Mouse (Mus musculus) MEL (cell line): ENCODE data around the gene Fam219a. TPM values are rescaled to one million over a fixed set of nuclear protein-coding genes. Genes with fewer than 3 reads are reported as not detected.

Experiments
- DNase-seq: peaks from one replicate; pipeline ENCODE4 v3.0.0; 2011; ENCODE audit warnings: low read depth, low spot score
- H3K27ac ChIP-seq: 2 replicates; pipeline ENCODE4 v1.5.1; 2012; ENCODE audit warnings: low read depth, mild to moderate bottlenecking, control low read depth, low read length, moderate library complexity; ENCODE audit not compliant: control insufficient read depth
- H3K27me3 ChIP-seq, 2 experiments: fragments of 150-350 bp in 1 of 2; sonication (generic) in 1 of 2; 2 replicates each; pipeline ENCODE4 v1.6.1; 2012; ENCODE audit warnings: low read length in 2 of 2, mild to moderate bottlenecking in 2 of 2, improper control_type of control experiment in 1 of 2, moderate library complexity in 1 of 2; ENCODE audit not compliant: insufficient read depth in 2 of 2, control insufficient read depth in 1 of 2
- H3K36me3 ChIP-seq, 2 experiments: 2 replicates each; pipeline ENCODE4 v1.6.1; 2012 to 2014; ENCODE audit warnings: low read length in 2 of 2, improper control_type of control experiment in 1 of 2, inconsistent platforms in 1 of 2, mild to moderate bottlenecking in 1 of 2; ENCODE audit not compliant: insufficient read depth in 2 of 2, control insufficient read depth in 1 of 2
- H3K4me1 ChIP-seq, 2 experiments: fragments of 150-350 bp in 1 of 2; sonication (generic) in 1 of 2; 2 replicates each; pipeline ENCODE4 v1.6.1; 2012; ENCODE audit warnings: low read length in 2 of 2, improper control_type of control experiment in 1 of 2, mild to moderate bottlenecking in 1 of 2; ENCODE audit not compliant: insufficient read depth in 2 of 2, control insufficient read depth in 1 of 2
- H3K4me3 ChIP-seq, 2 experiments: fragments of 150-350 bp in 1 of 2; sonication (generic) in 1 of 2; 2 replicates each; pipeline ENCODE4 v1.5.1; 2012; ENCODE audit warnings: low read depth in 2 of 2, low read length in 2 of 2, mild to moderate bottlenecking in 2 of 2, moderate library complexity in 2 of 2, control low read depth in 1 of 2, improper control_type of control experiment in 1 of 2; ENCODE audit not compliant: control insufficient read depth in 1 of 2, insufficient read depth in 1 of 2
- H3K79me2 ChIP-seq: 2 replicates; pipeline ENCODE4 v1.6.1; 2012; ENCODE audit warnings: mild to moderate bottlenecking, low read length, moderate library complexity; ENCODE audit not compliant: control insufficient read depth, poor library complexity, insufficient read depth
- H3K9ac ChIP-seq: 2 replicates; pipeline ENCODE4 v1.6.1; 2012; ENCODE audit warnings: low read depth, mild to moderate bottlenecking, control low read depth, low read length, moderate library complexity; ENCODE audit not compliant: control insufficient read depth, poor library complexity, severe bottlenecking
- H3K9me3 ChIP-seq: fragments of 150-350 bp; sonication (generic); replicated peaks from 2 replicates; pipeline ENCODE4 v1.6.1; 2012; ENCODE audit warnings: mild to moderate bottlenecking, low read length, improper control_type of control experiment, moderate library complexity; ENCODE audit not compliant: insufficient read depth
- CTCF ChIP-seq, 3 experiments: IDR thresholded peaks in 2 of 3; conservative IDR thresholded peaks in 1 of 3; 2 replicates each; pipeline ENCODE4 v1.5.1; 2011 to 2012; ENCODE audit warnings: low read length in 3 of 3, low read depth in 2 of 3, mild to moderate bottlenecking in 2 of 3, improper control_type of control experiment in 1 of 3, inconsistent platforms in 1 of 3, mixed read lengths in 1 of 3, moderate library complexity in 1 of 3; ENCODE audit not compliant: control insufficient read depth in 1 of 3, insufficient read depth in 1 of 3, poor library complexity in 1 of 3, severe bottlenecking in 1 of 3
- E2F4 ChIP-seq: IDR thresholded peaks from 2 replicates; pipeline ENCODE4 v1.6.1; 2011; ENCODE audit warnings: low read depth, low read length, improper control_type of control experiment, borderline replicate concordance
- GATA1 ChIP-seq: IDR thresholded peaks from 2 replicates; pipeline ENCODE4 v1.6.1; 2011; ENCODE audit warnings: low read depth, low read length, improper control_type of control experiment
- KAT2A ChIP-seq: conservative IDR thresholded peaks from 2 replicates; pipeline ENCODE4 v1.6.1; 2012; ENCODE audit warnings: low read depth, low read length, improper control_type of control experiment, inconsistent platforms
- MXI1 ChIP-seq: IDR thresholded peaks from 2 replicates; pipeline ENCODE4 v1.6.1; 2011; ENCODE audit warnings: mild to moderate bottlenecking, low read depth, low read length, improper control_type of control experiment
- MYB ChIP-seq: IDR thresholded peaks from 2 replicates; pipeline ENCODE4 v1.6.1; 2011; ENCODE audit warnings: mild to moderate bottlenecking, low read depth, low read length, improper control_type of control experiment
- MYC ChIP-seq: IDR thresholded peaks from 2 replicates; pipeline ENCODE4 v1.6.1; 2011; ENCODE audit warnings: low read depth, mild to moderate bottlenecking, low read length, improper control_type of control experiment, moderate library complexity
- POLR2A ChIP-seq, 2 experiments: IDR thresholded peaks; 2 replicates each; pipeline ENCODE4 v1.6.1; 2011 to 2012; ENCODE audit warnings: low read length in 2 of 2, mild to moderate bottlenecking in 2 of 2, control low read depth in 1 of 2, improper control_type of control experiment in 1 of 2, low read depth in 1 of 2, moderate library complexity in 1 of 2; ENCODE audit not compliant: control insufficient read depth in 1 of 2, insufficient read depth in 1 of 2, poor library complexity in 1 of 2
- POLR2AphosphoS5 ChIP-seq: IDR thresholded peaks from 2 replicates; pipeline ENCODE4 v1.6.1; 2012; ENCODE audit warnings: low read depth, borderline replicate concordance, mild to moderate bottlenecking, inconsistent platforms, low read length, moderate library complexity, mixed read lengths
- RAD21 ChIP-seq: IDR thresholded peaks from 2 replicates; pipeline ENCODE4 v1.6.1; 2011; ENCODE audit warnings: mild to moderate bottlenecking, low read depth, low read length, improper control_type of control experiment
- SIN3A ChIP-seq: IDR thresholded peaks from 2 replicates; pipeline ENCODE4 v1.6.1; 2012; ENCODE audit warnings: low read length, improper control_type of control experiment, inconsistent platforms
- TAL1 ChIP-seq: IDR thresholded peaks from 2 replicates; pipeline ENCODE4 v1.6.1; 2012; ENCODE audit warnings: mild to moderate bottlenecking, inconsistent platforms, low read length, moderate library complexity, mixed read lengths
- TCF12 ChIP-seq: IDR thresholded peaks from 2 replicates; pipeline ENCODE4 v1.6.1; 2014; ENCODE audit warnings: low read depth, mild to moderate bottlenecking, inconsistent platforms, low read length, improper control_type of control experiment, moderate library complexity
- UBTF ChIP-seq: IDR thresholded peaks from 2 replicates; pipeline ENCODE4 v1.6.1; 2012; ENCODE audit warnings: low read depth, mild to moderate bottlenecking, inconsistent platforms, low read length, improper control_type of control experiment, moderate library complexity, borderline replicate concordance; ENCODE audit not compliant: insufficient read depth
- USF1 ChIP-seq: IDR thresholded peaks from 2 replicates; pipeline ENCODE4 v1.6.1; 2014; ENCODE audit warnings: low read depth, mild to moderate bottlenecking, inconsistent platforms, low read length, improper control_type of control experiment, moderate library complexity
- ZKSCAN1 ChIP-seq: IDR thresholded peaks from 2 replicates; pipeline ENCODE4 v1.6.1; 2012; ENCODE audit warnings: low read depth, mild to moderate bottlenecking, inconsistent platforms, low read length, improper control_type of control experiment, moderate library complexity
- ZMIZ1 ChIP-seq: IDR thresholded peaks from 2 replicates; pipeline ENCODE4 v1.6.1; 2012; ENCODE audit warnings: low read depth, mild to moderate bottlenecking, inconsistent platforms, low read length, improper control_type of control experiment, moderate library complexity
- ZNF384 ChIP-seq: IDR thresholded peaks from 2 replicates; pipeline ENCODE4 v1.6.1; 2012; ENCODE audit warnings: low read depth, mild to moderate bottlenecking, inconsistent platforms, low read length, improper control_type of control experiment
- polyA plus RNA-seq, 2 experiments: library from polyadenylated mRNA; stranded (reverse) in 1 of 2; unstranded in 1 of 2; fragments of >175 nt in 1 of 2; fragments of >200 nt in 1 of 2; gene quantifications; 2 replicates each; pipeline versions ENCODE4 v1.2.1 to v1.2.4; 2012; ENCODE audit warnings: low replicate concordance in 2 of 2, low read depth in 1 of 2; ENCODE audit not compliant: insufficient read length in 2 of 2, insufficient read depth in 1 of 2, missing spikeins in 1 of 2
- total RNA-seq: library from RNA; depleted of rRNA; stranded (reverse); fragments of 300-350 nt; gene quantifications from 2 replicates; pipeline ENCODE4 v1.2.3, GENCODE M21; 2012

Gene Fam219a
- total and polyA plus RNA-seq, 3 experiments: 0.85 to 3.8 TPM; not detected in 1

DNA sequence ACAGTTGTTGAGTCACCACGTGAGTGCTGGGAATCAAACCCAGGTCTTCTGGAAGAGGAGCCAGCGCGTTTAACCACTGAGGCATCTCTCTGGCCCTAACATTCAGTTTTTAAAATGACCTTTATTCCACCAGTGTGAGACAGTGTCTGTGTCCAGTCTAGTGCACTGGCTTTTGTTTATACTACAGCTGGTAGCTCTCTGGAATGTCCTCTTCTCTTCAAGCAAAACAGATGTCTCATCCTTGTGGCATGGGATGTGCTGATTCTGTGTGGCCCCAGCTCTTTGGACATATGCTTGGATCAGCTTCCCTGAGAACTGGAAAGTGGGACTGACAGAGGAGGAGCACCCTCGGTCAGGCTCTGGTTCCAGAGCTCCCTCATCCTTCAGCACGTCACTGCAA, 34.5 kb downstream of the Fam219a start:
- Histone ChIP-seq H3K27me3 (no peaks in the 10 kb centered on the region), H3K36me3 (no peaks in the 10 kb centered on the region), H3K79me2 (no peaks in the 10 kb centered on the region), H3K4me3 (no peak overlapping the region), H3K4me1 (no peaks in the 10 kb centered on the region), H3K9me3 (no peaks in the 10 kb centered on the region), H3K27ac (no peak overlapping the region), H3K9ac (no peak overlapping the region)
- no peak for DNase-seq
- no peak for TF ChIP-seq ZNF384
- no peak for TF ChIP-seq KAT2A
- TF ChIP-seq POLR2A (IDR thresholded peaks at IDR 0.05; ENCODE audit: control insufficient read depth in 1 of 2, insufficient read depth in 1 of 2, low read depth in 1 of 2, low read length in 2 of 2, poor library complexity in 1 of 2): no peak
- TF ChIP-seq MYB: no peak
- TF ChIP-seq GATA1: no peak
- no peak for TF ChIP-seq RAD21

DNA sequence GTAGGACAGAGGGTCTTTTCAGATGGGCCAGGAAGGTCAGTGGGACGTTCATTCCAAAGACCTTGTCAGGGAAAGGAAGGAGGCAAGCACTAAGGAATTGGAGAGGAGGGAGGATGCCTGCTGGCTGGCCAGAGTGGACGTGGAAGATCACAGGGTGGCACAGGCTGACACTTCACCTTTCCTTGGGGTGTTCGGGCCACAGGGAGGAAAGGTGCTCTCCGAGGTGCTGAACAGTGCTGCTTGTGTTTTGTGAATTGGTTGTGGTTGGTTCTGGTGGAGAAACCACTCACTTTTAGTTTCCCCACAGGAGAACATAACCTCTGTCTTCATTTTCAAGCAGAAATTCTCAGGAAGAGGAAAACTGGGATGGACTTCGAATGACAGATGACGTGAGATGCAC, 36.9 kb downstream of the Fam219a start:
- Histone ChIP-seq H3K27ac (no peak overlapping the region), H3K27me3 (no peaks in the 10 kb centered on the region), H3K79me2 (no peaks in the 10 kb centered on the region), H3K4me3 (no peak overlapping the region), H3K9ac (no peak overlapping the region), H3K9me3 (no peaks in the 10 kb centered on the region), H3K4me1 (no peaks in the 10 kb centered on the region; a peak in 1 of 4 replicates), H3K36me3 (peaks cover 0 to 2% of the 10 kb centered on the region in 2 experiments; a peak in 1 of 4 replicates)
- DNase-seq: peak; percentile 70
- TF ChIP-seq ZKSCAN1 (no peak), SIN3A (peak; percentile 53)

DNA sequence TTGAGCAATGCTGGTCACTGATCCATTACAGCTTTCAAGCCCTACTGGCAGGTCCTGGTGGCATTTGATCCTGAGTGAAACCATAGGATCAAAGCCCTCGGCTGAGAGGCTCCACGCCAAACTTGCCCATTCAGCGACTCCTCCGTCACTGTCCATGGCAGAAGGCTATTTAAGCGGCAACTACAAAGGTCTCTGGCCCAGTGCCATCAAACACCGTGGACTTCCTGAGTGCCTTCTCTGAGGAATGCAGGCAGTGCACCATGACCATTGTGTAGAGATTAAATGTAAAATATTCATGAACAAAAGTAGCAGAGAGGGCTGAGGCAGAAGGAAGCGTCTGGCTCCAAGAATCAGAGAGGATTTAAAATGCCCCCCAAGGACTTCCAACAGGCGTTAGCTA, 41.3 kb downstream of the Fam219a start:
- no peak for DNase-seq
- no peak overlapping the region for H3K4me3 ChIP-seq
- no peak overlapping the region for H3K27ac ChIP-seq
- TF ChIP-seq POLR2A (IDR thresholded peaks at IDR 0.05; ENCODE audit: control insufficient read depth in 1 of 2, insufficient read depth in 1 of 2, low read depth in 1 of 2, low read length in 2 of 2, poor library complexity in 1 of 2) (no peak), GATA1 (no peak), CTCF (IDR thresholded peaks at IDR 0.05 in 2 of 3, conservative IDR thresholded peaks at IDR 0.05 in 1 of 3; ENCODE audit: control insufficient read depth in 1 of 3, insufficient read depth in 1 of 3, low read depth in 2 of 3, low read length in 3 of 3, poor library complexity in 1 of 3, severe bottlenecking in 1 of 3) (no peak), TAL1 (no peak), UBTF (no peak), RAD21 (no peak), USF1 (no peak), MYC (no peak), E2F4 (no peak), TCF12 (no peak), MXI1 (no peak), POLR2AphosphoS5 (no peak), ZMIZ1 (no peak)
- H3K4me1 ChIP-seq: peaks cover 0 to 7% of the 10 kb centered on the region in 2 experiments; a peak in 2 of 4 replicates
- H3K79me2 ChIP-seq: no peaks in the 10 kb centered on the region
- peaks cover 0 to 2% of the 10 kb centered on the region in 2 experiments; a peak in 1 of 4 replicates for H3K36me3 ChIP-seq
- H3K9ac ChIP-seq: no peak overlapping the region
- H3K27me3 ChIP-seq: no peaks in the 10 kb centered on the region
- H3K9me3 ChIP-seq: no peaks in the 10 kb centered on the region
